Mouse (Mus musculus) heart, adult 2 months (tissue): Measurements from ENCODE around the gene Pcf11.

ENCODE experiments used
- CTCF ChIP-seq: fragments of 200-600 bp; IDR thresholded peaks from 2 replicates; pipeline ENCODE4 v1.8.1; 2022; ENCODE audit warnings: antibody characterized with exemption, mild to moderate bottlenecking, moderate library complexity
- EP300 ChIP-seq: fragments of 200-500 bp; IDR thresholded peaks from 2 replicates; pipeline ENCODE4 v1.6.1; 2011; ENCODE audit warnings: low read depth, low read length, control low read depth; ENCODE audit not compliant: insufficient read depth
- POLR2A ChIP-seq: fragments of 200-500 bp; IDR thresholded peaks from 2 replicates; pipeline ENCODE4 v1.6.1; 2011; ENCODE audit warnings: mild to moderate bottlenecking, low read depth, low read length, control low read depth; ENCODE audit not compliant: insufficient read depth

- TF ChIP-seq CTCF (no peak), EP300 (no peak), POLR2A (no peak)
These were observed 18.0 kb upstream of the Pcf11 start for GRCm38 (mm10) chr7:92687556-92688298.
